Comparison of ENCODE assay signal across 30 mouse cellular contexts in genomic region chr9:113394320-113394719, GRCm38 (mm10).
"Had no signal": no experiment of that assay in that cellular context is flagged by ENCODE, and none has a peak within 500 bp of the region (broad histone marks: within the 10 kb centered on the region; RNA-seq: fewer than 3 reads in every experiment).

No protein-coding gene starts in this region.

- DNase-seq: left cerebral cortex, postnatal 4 days; liver; liver, embryonic 13.5 days; liver, postnatal 0 days; lung, adult 18-20 months; lung, adult 2 months; lung, embryonic 14.5 days; lung, postnatal 10 days; lung, postnatal 14 days; lung, postnatal 36 days; lung, postnatal 4 days; midbrain, embryonic 14.5 days had no signal

- H3K27ac ChIP-seq: limb, embryonic 10.5 days; limb, embryonic 12.5 days; limb, embryonic 13.5 days; limb, embryonic 15.5 days; liver, embryonic 12.5 days; liver, embryonic 13.5 days; liver, embryonic 14.5 days; liver, embryonic 15.5 days; lung, embryonic 15.5 days; macrophage; midbrain, embryonic 10.5 days; midbrain, embryonic 12.5 days; midbrain, embryonic 13.5 days; midbrain, embryonic 15.5 days; neural tube, embryonic 12.5 days had no signal

- H3K4me3 ChIP-seq: limb, embryonic 10.5 days; limb, embryonic 12.5 days; limb, embryonic 13.5 days; limb, embryonic 15.5 days; liver, embryonic 12.5 days; liver, embryonic 13.5 days; liver, embryonic 15.5 days; lung, embryonic 15.5 days; megakaryocyte, embryonic 14.5 days; midbrain, embryonic 10.5 days; midbrain, embryonic 12.5 days; midbrain, embryonic 13.5 days; midbrain, embryonic 15.5 days; myocyte; neural tube, embryonic 12.5 days had no signal

- ATAC-seq: liver, embryonic 12.5 days; liver, postnatal 0 days; lung, postnatal 0 days; midbrain, embryonic 13.5 days; midbrain, embryonic 15.5 days; midbrain, embryonic 16.5 days had no signal
